Mouse (Mus musculus) limb, embryonic 14.5 days (tissue): Measurements from ENCODE around the gene Flii. TPM values are rescaled to one million over a fixed set of nuclear protein-coding genes. Genes with fewer than 3 reads are reported as not detected.

ENCODE experiments used
- ATAC-seq: fragments of 200-750 bp; cut with Nextera tagmentation; 2 replicates; pipeline ENCODE4 v1.8.0; 2017; ENCODE audit warnings: low read depth, moderate number of reproducible peaks, moderate TSS enrichment; ENCODE audit not compliant: low FRiP score
- DNase-seq: peaks from one replicate; pipeline ENCODE4 v3.0.0-alpha.2; 2015; ENCODE audit warnings: low spot score
- H3K27ac ChIP-seq: fragments of 300-500 bp; sonication (generic); replicated peaks from 2 replicates; pipeline ENCODE4 v1.5.1; 2014; ENCODE audit warnings: low read depth, mild to moderate bottlenecking, low read length, moderate library complexity, mixed read lengths
- H3K27me3 ChIP-seq: fragments of 300-500 bp; sonication (generic); 2 replicates; pipeline ENCODE4 v1.6.1; 2014; ENCODE audit warnings: low read length, mixed read lengths; ENCODE audit not compliant: control insufficient read depth, insufficient read depth
- H3K36me3 ChIP-seq: fragments of 300-500 bp; sonication (generic); 2 replicates; pipeline ENCODE4 v1.6.1; 2014; ENCODE audit warnings: mild to moderate bottlenecking, low read length, moderate library complexity, mixed read lengths; ENCODE audit not compliant: control insufficient read depth, insufficient read depth
- H3K4me1 ChIP-seq: fragments of 300-500 bp; sonication (generic); 2 replicates; pipeline ENCODE4 v1.6.1; 2014; ENCODE audit warnings: antibody characterized with exemption, low read length, mixed read lengths; ENCODE audit not compliant: control insufficient read depth, insufficient read depth
- H3K4me2 ChIP-seq: fragments of 300-500 bp; sonication (generic); replicated peaks from 2 replicates; pipeline ENCODE4 v1.6.1; 2014; ENCODE audit warnings: low read depth, mild to moderate bottlenecking, low read length, moderate library complexity; ENCODE audit not compliant: severe bottlenecking
- H3K4me3 ChIP-seq: fragments of 300-500 bp; sonication (generic); replicated peaks from 2 replicates; pipeline ENCODE4 v1.5.1; 2014; ENCODE audit warnings: low read length
- H3K9ac ChIP-seq: fragments of 300-500 bp; sonication (generic); 2 replicates; pipeline ENCODE4 v1.6.1; 2014; ENCODE audit warnings: mild to moderate bottlenecking, low read depth, low read length, moderate library complexity; ENCODE audit not compliant: severe bottlenecking
- H3K9me3 ChIP-seq: fragments of 300-500 bp; sonication (generic); 2 replicates; pipeline ENCODE4 v1.6.1; 2016; ENCODE audit warnings: low read length; ENCODE audit not compliant: control insufficient read depth
- POLR2A ChIP-seq: fragments of 200-500 bp; IDR thresholded peaks from 2 replicates; pipeline ENCODE4 v1.8.0; 2012; ENCODE audit warnings: inconsistent platforms, mild to moderate bottlenecking, moderate library complexity, borderline replicate concordance; ENCODE audit not compliant: insufficient read depth, insufficient read length; ENCODE audit errors: extremely low read depth
- WGBS: fragments of 180-500 bp; shearing (Covaris S2); extraction: QIAGEN DNeasy Blood & Tissue Kit; methylation state at CpG from one replicate; pipeline ENCODE4 v1.1.7; 2014; 5-methylcytosine and 5-hydroxymethylcytosine counted together
- polyA plus RNA-seq, 2 experiments: library from polyadenylated mRNA; depleted of rRNA in 1 of 2; stranded (reverse) in 1 of 2; unstranded in 1 of 2; fragments of >200 nt; fragmentation: Nextera tagmentation in 1 of 2; extraction: Ambion mirVana in 1 of 2; gene quantifications; 2 replicates each; pipeline versions ENCODE4 v1.2.1 to v1.2.3; 2012 to 2014

The Flii gene
- polyA plus RNA-seq, 2 experiments = 66.3 to 120 TPM

DNA sequence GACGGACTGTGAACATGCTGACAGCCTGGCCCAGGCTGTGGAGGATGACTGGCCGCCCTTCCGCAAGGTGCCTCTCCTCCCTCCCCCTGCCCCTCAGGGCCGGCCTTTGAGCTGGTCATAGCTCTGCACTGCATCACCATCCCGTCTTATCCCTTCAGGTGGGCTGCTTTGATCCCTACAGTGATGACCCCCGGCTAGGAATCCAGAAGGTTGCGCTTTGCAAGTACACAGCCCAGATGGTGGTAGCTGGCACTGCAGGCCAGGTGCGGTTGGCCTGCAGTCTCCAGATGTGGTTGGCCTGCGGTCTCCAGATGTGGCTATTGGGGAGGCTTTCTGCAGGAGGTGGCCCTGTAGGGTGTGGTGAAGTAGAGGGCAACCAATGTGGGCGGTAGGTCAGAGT lies 18.4 kb downstream of the Flii start:
- 84% methylated on average over 9 of the region's 10 CpGs for WGBS
- no peaks in the 10 kb centered on the region for H3K27me3 ChIP-seq
- H3K9me3 ChIP-seq = no peaks in the 10 kb centered on the region
- no peaks in the 10 kb centered on the region for H3K4me1 ChIP-seq
- no peak for ATAC-seq
- H3K9ac ChIP-seq = no peak overlapping the region
- no peak overlapping the region for H3K27ac ChIP-seq
- H3K4me3 ChIP-seq = no peak overlapping the region
- no peak for TF ChIP-seq POLR2A
- peaks cover 99% of the 10 kb centered on the region for H3K36me3 ChIP-seq
- DNase-seq = no peak
- no peak overlapping the region for H3K4me2 ChIP-seq

GRCm38 (mm10) chr11:60707672-60708071 lies 19.4 kb downstream of the Flii start:
- no peak overlapping the region for H3K4me3 ChIP-seq
- no peaks in the 10 kb centered on the region for H3K27me3 ChIP-seq
- ATAC-seq (no peak), DNase-seq (no peak)
- WGBS = 77% methylated on average over 3 of the region's 3 CpGs
- no peak overlapping the region for H3K27ac ChIP-seq
- TF ChIP-seq POLR2A = no peak
- H3K9ac ChIP-seq = no peak overlapping the region
- H3K4me1 ChIP-seq = peaks cover 5% of the 10 kb centered on the region; the same call in 1 of the 2 replicates
- peaks cover 96% of the 10 kb centered on the region for H3K36me3 ChIP-seq
- H3K4me2 ChIP-seq = no peak overlapping the region
- no peaks in the 10 kb centered on the region for H3K9me3 ChIP-seq

GRCm38 (mm10) chr11:60706696-60707480 lies 20.2 kb downstream of the Flii start:
- H3K4me1 ChIP-seq = peaks cover 5% of the 10 kb centered on the region; the same call in 1 of the 2 replicates
- H3K4me3 ChIP-seq = no peak overlapping the region
- no peak overlapping the region for H3K9ac ChIP-seq
- peaks cover 89% of the 10 kb centered on the region for H3K36me3 ChIP-seq
- no peak overlapping the region for H3K4me2 ChIP-seq
- 92% methylated on average over 14 of the region's 14 CpGs for WGBS
- H3K27me3 ChIP-seq = no peaks in the 10 kb centered on the region
- no peaks in the 10 kb centered on the region for H3K9me3 ChIP-seq
- DNase-seq (no peak), ATAC-seq (no peak)
- no peak overlapping the region for H3K27ac ChIP-seq
- TF ChIP-seq POLR2A = no peak

DNA sequence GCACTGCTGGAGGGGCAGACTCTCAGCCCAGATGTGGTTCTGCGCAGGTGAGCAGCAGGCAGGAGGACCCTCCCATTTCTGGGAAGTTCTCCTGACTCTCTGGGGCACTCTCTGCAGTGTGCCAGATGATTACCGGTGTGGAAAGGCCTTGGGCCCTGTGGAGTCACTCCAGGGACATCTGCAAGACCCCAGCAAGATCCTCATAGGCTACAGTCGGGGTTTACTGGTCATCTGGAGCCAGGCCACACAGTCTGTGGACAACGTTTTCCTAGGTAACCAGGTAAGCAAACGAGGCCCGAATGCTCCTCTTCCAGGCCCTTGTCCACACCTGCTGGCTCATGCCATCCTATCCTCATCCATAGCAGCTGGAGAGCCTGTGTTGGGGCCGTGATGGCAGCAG lies 21.0 kb downstream of the Flii start:
- Histone ChIP-seq H3K27ac (no peak overlapping the region), H3K36me3 (peaks cover 81% of the 10 kb centered on the region), H3K4me3 (no peak overlapping the region), H3K27me3 (no peaks in the 10 kb centered on the region), H3K4me1 (peaks cover 9% of the 10 kb centered on the region), H3K9ac (no peak overlapping the region), H3K9me3 (no peaks in the 10 kb centered on the region), H3K4me2 (no peak overlapping the region)
- DNase-seq (no peak), ATAC-seq (no peak)
- 91% methylated on average over 7 of the region's 7 CpGs for WGBS
- TF ChIP-seq POLR2A = no peak

GRCm38 (mm10) chr11:60705255-60705654 lies 21.8 kb downstream of the Flii start:
- H3K9ac ChIP-seq = no peak overlapping the region
- DNase-seq (no peak), ATAC-seq (no peak)
- no peak overlapping the region for H3K4me2 ChIP-seq
- no peaks in the 10 kb centered on the region for H3K27me3 ChIP-seq
- no peak for TF ChIP-seq POLR2A
- peaks cover 16% of the 10 kb centered on the region for H3K4me1 ChIP-seq
- H3K9me3 ChIP-seq = no peaks in the 10 kb centered on the region
- H3K36me3 ChIP-seq = peaks cover 72% of the 10 kb centered on the region
- H3K27ac ChIP-seq = no peak overlapping the region
- 89% methylated on average over 3 of the region's 3 CpGs for WGBS
- H3K4me3 ChIP-seq = no peak overlapping the region
